Mouse (Mus musculus): Measurements from ENCODE around the gene Rs1.

Gene Rs1

DNA sequence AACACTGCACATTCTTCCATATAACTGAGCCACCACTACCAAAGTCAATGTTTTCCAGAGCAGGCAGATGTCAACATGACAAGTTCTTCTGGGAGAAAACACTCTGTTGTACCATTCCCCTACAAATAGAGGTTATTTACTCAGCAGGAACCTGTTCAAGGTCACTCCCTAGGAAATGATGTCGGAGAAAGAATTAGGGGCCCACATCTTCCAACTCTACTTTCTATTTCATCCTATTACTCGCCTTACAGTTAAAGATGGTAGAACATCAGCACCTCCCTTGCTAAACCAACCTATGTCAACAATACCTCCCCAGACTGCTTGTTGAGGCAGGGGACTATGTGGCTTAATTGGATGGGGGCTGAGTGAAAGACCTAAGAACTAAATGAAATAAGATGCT is at the start of gene Rs1:
Gene Rs1 (plus strand): TSS at position 301 of the 400 bp plus-strand sequence.
- no peak for DNase-seq (ENCODE audit: extremely low read depth, low read depth)

- no peak for DNase-seq (ENCODE audit: extremely low read depth, low read depth)
Measured at GRCm38 (mm10) chrX:160735650-160736049, 32.2 kb upstream of the Rs1 start, which contains the start of gene Ppef1. Ppef1 (minus strand) TSS chrX:160735765.

- DNase-seq (ENCODE audit: extremely low read depth, low read depth): peak; percentile 27
Measured at GRCm38 (mm10) chrX:160745399-160745798, 22.4 kb upstream of the Rs1 start.

- no peak for DNase-seq (ENCODE audit: extremely low read depth, low read depth)
Measured at GRCm38 (mm10) chrX:160748653-160749052, 19.2 kb upstream of the Rs1 start.

DNA sequence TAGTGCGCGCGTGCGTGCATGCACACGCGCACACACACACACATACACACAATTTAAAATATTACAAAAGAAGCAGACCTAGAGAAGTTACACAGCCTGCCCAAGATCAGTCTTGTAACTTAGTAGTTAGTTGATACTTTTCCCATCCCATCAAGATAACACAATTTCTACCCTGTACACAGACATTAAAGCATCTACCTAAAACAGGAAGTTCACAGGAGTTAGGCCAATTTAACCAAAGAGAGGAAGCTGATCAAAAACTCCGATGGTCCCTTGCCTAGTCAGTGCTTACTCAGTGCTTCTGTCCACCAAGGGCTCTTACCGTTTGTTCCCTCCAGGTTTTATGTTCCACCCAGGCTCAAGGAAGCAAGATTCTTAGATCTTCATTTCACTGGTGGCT is 17.0 kb upstream of the Rs1 start:
- DNase-seq (ENCODE audit: extremely low read depth, low read depth): peak; percentile 29

DNA sequence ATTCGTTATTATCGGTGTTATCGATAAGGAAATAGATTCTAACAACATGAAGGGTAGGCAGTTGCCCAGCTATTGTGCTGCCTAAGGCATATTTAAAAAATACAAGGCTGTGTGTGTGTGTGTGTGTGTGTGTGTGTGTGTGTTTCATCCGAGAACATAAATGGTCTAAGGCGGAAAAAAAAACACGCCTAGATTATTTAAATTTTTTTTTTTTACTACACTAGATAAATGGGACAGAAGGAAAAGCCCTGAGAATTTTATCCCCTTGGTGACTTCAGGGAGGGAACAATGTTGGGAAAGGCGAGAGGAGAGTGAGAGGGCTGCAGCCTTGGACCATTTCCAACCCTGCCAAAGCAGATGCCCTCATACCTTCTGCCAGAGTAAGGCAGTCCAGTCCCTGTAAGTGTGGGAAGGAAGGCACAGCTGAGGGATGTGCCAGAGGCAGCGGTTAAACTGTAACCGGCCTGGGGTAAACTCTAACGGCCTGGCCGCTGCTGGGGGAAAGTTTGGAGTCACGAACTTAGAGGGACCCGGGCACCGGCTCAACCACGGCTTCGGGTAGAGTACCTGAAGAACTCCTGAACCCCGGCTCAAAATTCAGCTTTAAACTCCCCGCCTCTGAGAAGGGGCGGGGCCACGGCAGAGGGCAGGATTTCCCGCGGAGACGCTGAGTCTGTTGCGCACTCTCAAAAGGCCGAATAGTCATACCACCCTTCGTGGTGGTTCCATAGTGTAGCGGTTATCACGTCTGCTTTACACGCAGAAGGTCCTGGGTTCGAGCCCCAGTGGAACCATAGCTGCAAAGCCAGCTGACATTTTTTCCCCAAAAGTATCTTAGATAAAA is 2.2 kb upstream of the Rs1 start:
- DNase-seq (ENCODE audit: extremely low read depth, low read depth): peak; percentile 76

DNA sequence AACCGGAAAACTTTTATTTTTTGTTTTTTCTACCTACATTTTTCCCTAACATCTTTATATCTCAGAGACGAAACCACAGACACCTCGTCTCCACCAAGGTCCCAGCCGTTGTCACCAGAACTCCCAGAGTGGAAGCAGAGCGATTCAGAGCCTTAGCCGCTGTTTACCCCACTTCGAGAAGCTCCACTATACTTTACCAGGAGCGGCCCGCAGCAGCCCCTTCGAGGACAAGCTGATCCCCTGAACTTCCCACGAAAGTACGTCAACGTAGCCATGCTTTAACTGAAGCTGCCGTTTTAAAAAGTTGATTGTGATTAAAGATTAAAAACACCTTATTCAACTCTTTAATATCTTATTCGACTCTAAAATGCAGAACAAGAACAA is 1.6 kb upstream of the Rs1 start:
- DNase-seq (ENCODE audit: extremely low read depth, low read depth): peak; percentile 69

- peak; percentile 18 for DNase-seq (ENCODE audit: extremely low read depth, low read depth)
Measured at GRCm38 (mm10) chrX:160769622-160770021, 1.8 kb downstream of the Rs1 start.

DNA sequence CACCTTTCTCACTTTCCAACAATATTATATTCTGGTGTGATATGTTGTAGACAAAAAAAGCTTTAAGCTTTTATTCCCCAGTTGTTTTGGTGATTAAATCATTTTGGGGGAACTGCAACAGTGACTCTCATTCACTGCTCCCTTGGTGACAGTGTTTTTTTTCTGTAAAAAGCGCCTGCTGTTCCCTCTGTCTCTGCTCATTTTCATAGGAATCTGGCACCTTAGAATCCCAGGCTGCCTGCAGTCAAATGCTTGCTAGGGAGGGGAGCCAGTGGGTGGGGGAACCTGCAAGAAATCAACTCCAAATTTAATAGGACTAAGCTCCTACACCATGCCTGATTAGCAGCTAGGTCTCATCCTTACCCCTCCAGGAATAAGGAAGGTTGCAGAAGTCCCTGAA is 5.2 kb downstream of the Rs1 start:
- no peak for DNase-seq (ENCODE audit: extremely low read depth, low read depth)

DNA sequence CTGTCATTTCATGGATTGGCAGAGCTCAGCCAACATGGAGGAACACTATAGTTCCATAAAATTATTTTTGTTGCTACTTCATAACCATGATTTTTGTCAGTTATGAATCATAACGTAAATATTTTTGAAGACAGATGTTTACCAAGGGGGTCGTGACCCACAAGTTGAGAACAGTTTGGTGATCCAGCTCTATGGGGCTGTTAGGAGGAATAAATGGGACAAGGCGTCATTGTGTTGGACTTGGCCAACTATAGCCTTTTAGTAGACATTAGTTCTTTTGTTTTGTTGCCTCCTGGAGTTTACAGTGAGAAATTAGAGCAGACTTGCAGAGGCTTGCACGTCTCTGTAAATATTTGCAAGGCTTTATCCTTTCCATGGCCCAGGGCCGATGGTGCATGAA is 14.5 kb downstream of the Rs1 start:
- DNase-seq (ENCODE audit: extremely low read depth, low read depth): no peak

GRCm38 (mm10) chrX:160794920-160795319 is 27.1 kb downstream of the Rs1 start:
- no peak for DNase-seq (ENCODE audit: extremely low read depth, low read depth)

- no peak for DNase-seq (ENCODE audit: extremely low read depth, low read depth)
Measured at GRCm38 (mm10) chrX:160804409-160805150, 36.8 kb downstream of the Rs1 start.

GRCm38 (mm10) chrX:160808226-160808625 is 40.4 kb downstream of the Rs1 start:
- DNase-seq (ENCODE audit: extremely low read depth, low read depth): no peak

All from MEL-GATA-1-ER (cell line).